Comparison of ENCODE assay signal across 25 mouse cellular contexts in genomic region chr3:32583489-32583888, GRCm38 (mm10).
"Had no signal": no experiment of that assay in that cellular context is flagged by ENCODE, and none has a peak within 500 bp of the region (broad histone marks: within the 10 kb centered on the region; RNA-seq: fewer than 3 reads in every experiment).

No protein-coding gene starts in this region.

- H3K4me3 ChIP-seq: gastrocnemius, adult 2 months; heart, embryonic 10.5 days; heart, embryonic 12.5 days; hindbrain, embryonic 10.5 days; hindbrain, embryonic 12.5 days; intestine, embryonic 15.5 days; limb, embryonic 12.5 days; limb, embryonic 15.5 days; liver, embryonic 12.5 days had no signal

- H3K9me3 ChIP-seq: heart, embryonic 10.5 days; heart, embryonic 12.5 days; hindbrain, embryonic 10.5 days; hindbrain, embryonic 12.5 days; intestine, embryonic 15.5 days; limb, embryonic 12.5 days; limb, embryonic 15.5 days; liver, embryonic 12.5 days had no signal

- H3K4me2 ChIP-seq: heart, embryonic 12.5 days; hindbrain, embryonic 12.5 days; hindbrain, embryonic 14.5 days; intestine, embryonic 15.5 days; limb, embryonic 12.5 days; limb, embryonic 15.5 days; liver, embryonic 12.5 days had no signal

- H3K27me3 ChIP-seq: heart, embryonic 12.5 days; hindbrain, embryonic 12.5 days; intestine, embryonic 15.5 days; limb, embryonic 12.5 days; limb, embryonic 15.5 days; liver, embryonic 12.5 days had no signal

- H3K4me1 ChIP-seq: heart, embryonic 10.5 days; hindbrain, embryonic 10.5 days; hindbrain, embryonic 12.5 days; intestine, embryonic 15.5 days; limb, embryonic 12.5 days; limb, embryonic 15.5 days; liver, embryonic 12.5 days had no signal

- H3K9ac ChIP-seq: heart, embryonic 12.5 days; hindbrain, embryonic 12.5 days; hindbrain, embryonic 14.5 days; intestine, embryonic 15.5 days; limb, embryonic 12.5 days; limb, embryonic 15.5 days; liver, embryonic 12.5 days; liver, embryonic 14.5 days had no signal

- DNase-seq: gastrocnemius, adult 2 months; gastrocnemius, postnatal 10 days; gastrocnemius, postnatal 25 days; heart, adult 18-20 months; heart, postnatal 10 days; heart, postnatal 4 days; kidney, adult 18-20 months; kidney, adult 8-10 months; kidney, postnatal 10 days; kidney, postnatal 36 days; layer of hippocampus, adult 9-11 months; left cerebral cortex, postnatal 4 days had no signal

- H3K27ac ChIP-seq: gastrocnemius, adult 2 months; heart, embryonic 10.5 days; hindbrain, embryonic 10.5 days; hindbrain, embryonic 12.5 days; hindbrain, embryonic 14.5 days; intestine, embryonic 15.5 days; limb, embryonic 12.5 days; limb, embryonic 15.5 days; liver, embryonic 12.5 days; liver, embryonic 14.5 days had no signal

- ATAC-seq: hindbrain, embryonic 16.5 days; inflammation-experienced regulatory T-cells, adult 6 months; intestine, embryonic 15.5 days; intestine, postnatal 0 days; liver, embryonic 12.5 days had no signal
